Mouse (Mus musculus): Measurements from ENCODE around the gene Gm5622. TPM values are rescaled to one million over a fixed set of nuclear protein-coding genes. Genes with fewer than 3 reads are reported as not detected.
"Not testable (repeated sequence)": the region's sequence is repeated elsewhere in the genome, so short reads cannot be mapped to it uniquely, and the experiment has no call there.

The Gm5622 gene
- not detected in 2 replicates for polyA plus RNA-seq (2015; fragmentation: Nextera tagmentation; extraction: Ambion mirVana)

GRCm38 (mm10) chr14:51552490-51552889, at the start of gene Gm5622:
Gene Gm5622, plus strand, starts transcription at chr14:51552790.
- Histone ChIP-seq H3K4me3 (no peak within 1 kb of the TSS), H3K9me3 (no peaks in the 10 kb centered on the region), H3K9ac (no peak within 1 kb of the TSS), H3K36me3 (no peaks in the 10 kb centered on the region), H3K4me2 (no peak within 1 kb of the TSS), H3K27me3 (no peaks in the 10 kb centered on the region), H3K4me1 (no peaks in the 10 kb centered on the region), H3K27ac (no peak within 1 kb of the TSS)
- WGBS, result 86% methylated on average over 4 of the region's 4 CpGs
- ATAC-seq (ENCODE audit: insufficient number of reproducible peaks, low FRiP score, low TSS enrichment, low read depth), result no peak

- no peaks in the 10 kb centered on the region for H3K9me3 ChIP-seq
- no peak overlapping the region for H3K27ac ChIP-seq
- H3K9ac ChIP-seq, result no peak overlapping the region
- no peak overlapping the region for H3K4me2 ChIP-seq
- no peak overlapping the region for H3K4me3 ChIP-seq
- H3K36me3 ChIP-seq, result no peaks in the 10 kb centered on the region
- WGBS, result 87% methylated on average over 8 of the region's 8 CpGs
- no peaks in the 10 kb centered on the region for H3K27me3 ChIP-seq
- H3K4me1 ChIP-seq, result no peaks in the 10 kb centered on the region
- ATAC-seq (ENCODE audit: insufficient number of reproducible peaks, low FRiP score, low TSS enrichment, low read depth), result no peak
These were observed 45.2 kb upstream of the Gm5622 start for GRCm38 (mm10) chr14:51507416-51507815.

GRCm38 (mm10) chr14:51573963-51574362, 21.4 kb downstream of the Gm5622 start, which contains the start of gene Gm17175:
Gene Gm17175, minus strand, starts transcription at chr14:51574063.
- not testable (repeated sequence) for H3K4me2 ChIP-seq; H3K27ac ChIP-seq; ATAC-seq (ENCODE audit: insufficient number of reproducible peaks, low FRiP score, low TSS enrichment, low read depth); H3K27me3 ChIP-seq; H3K9ac ChIP-seq; H3K4me1 ChIP-seq; H3K9me3 ChIP-seq; H3K4me3 ChIP-seq; H3K36me3 ChIP-seq
- WGBS, result 91% methylated on average over 2 of the region's 2 CpGs

- not testable (repeated sequence) for H3K27me3 ChIP-seq; H3K36me3 ChIP-seq; H3K4me2 ChIP-seq; ATAC-seq (ENCODE audit: insufficient number of reproducible peaks, low FRiP score, low TSS enrichment, low read depth); H3K9me3 ChIP-seq; H3K9ac ChIP-seq; H3K4me3 ChIP-seq; H3K4me1 ChIP-seq; H3K27ac ChIP-seq
- 88% methylated on average over 4 of the region's 4 CpGs for WGBS
These were observed 39.4 kb downstream of the Gm5622 start, which contains the start of gene Gm17174 for GRCm38 (mm10) chr14:51592039-51592438. Gene Gm17174, minus strand, starts transcription at chr14:51592139.

GRCm38 (mm10) chr14:51611210-51611609, 58.6 kb downstream of the Gm5622 start, which contains the start of gene Gm17078:
Gene Gm17078, minus strand, starts transcription at chr14:51611310.
- Histone ChIP-seq H3K36me3 (no peaks in the 10 kb centered on the region), H3K4me1 (no peaks in the 10 kb centered on the region), H3K9me3 (no peaks in the 10 kb centered on the region), H3K27me3 (no peaks in the 10 kb centered on the region), H3K4me2 (no peak within 1 kb of the TSS), H3K9ac (no peak within 1 kb of the TSS), H3K27ac (no peak within 1 kb of the TSS), H3K4me3 (no peak within 1 kb of the TSS)
- ATAC-seq (ENCODE audit: insufficient number of reproducible peaks, low FRiP score, low TSS enrichment, low read depth), result no peak
- WGBS, result 82% methylated on average over 1 of the region's 1 CpGs

- H3K4me2 ChIP-seq; ATAC-seq (ENCODE audit: insufficient number of reproducible peaks, low FRiP score, low TSS enrichment, low read depth); H3K27ac ChIP-seq; H3K9ac ChIP-seq; H3K4me3 ChIP-seq; H3K27me3 ChIP-seq; H3K36me3 ChIP-seq; H3K9me3 ChIP-seq; H3K4me1 ChIP-seq: not testable (repeated sequence)
- 93% methylated on average over 1 of the region's 1 CpGs for WGBS
These were observed 79.8 kb downstream of the Gm5622 start for GRCm38 (mm10) chr14:51632426-51632825.

- H3K27me3 ChIP-seq; H3K4me2 ChIP-seq; H3K4me3 ChIP-seq; ATAC-seq (ENCODE audit: insufficient number of reproducible peaks, low FRiP score, low TSS enrichment, low read depth); H3K9ac ChIP-seq; H3K9me3 ChIP-seq; H3K4me1 ChIP-seq; H3K36me3 ChIP-seq; H3K27ac ChIP-seq: not testable (repeated sequence)
- 79% methylated on average over 1 of the region's 1 CpGs for WGBS
These were observed 83.0 kb downstream of the Gm5622 start, which contains the start of gene Gm4181 for GRCm38 (mm10) chr14:51635566-51635965. Gene Gm4181, minus strand, starts transcription at chr14:51635666.

- Histone ChIP-seq H3K4me1 (no peaks in the 10 kb centered on the region), H3K27ac (no peak overlapping the region), H3K9me3 (no peaks in the 10 kb centered on the region), H3K36me3 (no peaks in the 10 kb centered on the region), H3K4me3 (no peak overlapping the region), H3K27me3 (no peaks in the 10 kb centered on the region), H3K4me2 (no peak overlapping the region), H3K9ac (no peak overlapping the region)
- ATAC-seq (ENCODE audit: insufficient number of reproducible peaks, low FRiP score, low TSS enrichment, low read depth), result no peak
- WGBS, result 86% methylated on average over 5 of the region's 5 CpGs
These were observed 124.7 kb downstream of the Gm5622 start for GRCm38 (mm10) chr14:51677269-51677668.

GRCm38 (mm10) chr14:51695368-51695767, 142.8 kb downstream of the Gm5622 start, which contains the start of gene Gm17079:
Gene Gm17079, minus strand, starts transcription at chr14:51695468.
- H3K4me1 ChIP-seq; H3K9ac ChIP-seq; H3K36me3 ChIP-seq; H3K27me3 ChIP-seq; H3K4me3 ChIP-seq; H3K4me2 ChIP-seq; H3K27ac ChIP-seq; ATAC-seq (ENCODE audit: insufficient number of reproducible peaks, low FRiP score, low TSS enrichment, low read depth); H3K9me3 ChIP-seq: not testable (repeated sequence)
- WGBS, result 68% methylated on average over 2 of the region's 2 CpGs

Other genes with a start within 250 kb of the Gm5622 start
- not detected in 2 replicates for gene Gm7247, start 191.0 kb upstream of the Gm5622 start, polyA plus RNA-seq (2015; fragmentation: Nextera tagmentation; extraction: Ambion mirVana)
- gene Vmn2r88, start 142.0 kb upstream of the Gm5622 start, polyA plus RNA-seq (2015; fragmentation: Nextera tagmentation; extraction: Ambion mirVana), result not detected in 2 replicates
- not detected in 2 replicates for gene Vmn2r89, start 100.9 kb upstream of the Gm5622 start, polyA plus RNA-seq (2015; fragmentation: Nextera tagmentation; extraction: Ambion mirVana)
- gene Gm17175, start 21.3 kb downstream of the Gm5622 start, polyA plus RNA-seq (2015; fragmentation: Nextera tagmentation; extraction: Ambion mirVana), result not detected in 2 replicates
- not detected in 2 replicates for gene Gm17174, start 39.3 kb downstream of the Gm5622 start, polyA plus RNA-seq (2015; fragmentation: Nextera tagmentation; extraction: Ambion mirVana)
- gene Gm17078, start 58.5 kb downstream of the Gm5622 start, polyA plus RNA-seq (2015; fragmentation: Nextera tagmentation; extraction: Ambion mirVana), result not detected in 2 replicates
- not detected in 2 replicates for gene Gm4181, start 82.9 kb downstream of the Gm5622 start, polyA plus RNA-seq (2015; fragmentation: Nextera tagmentation; extraction: Ambion mirVana)
- gene Gm17079, start 142.7 kb downstream of the Gm5622 start, polyA plus RNA-seq (2015; fragmentation: Nextera tagmentation; extraction: Ambion mirVana), result not detected in 2 replicates
- gene Gm5800, start 164.4 kb downstream of the Gm5622 start, polyA plus RNA-seq (2015; fragmentation: Nextera tagmentation; extraction: Ambion mirVana), result not detected in 2 replicates
- gene Ang4, start 220.8 kb downstream of the Gm5622 start, polyA plus RNA-seq (2015; fragmentation: Nextera tagmentation; extraction: Ambion mirVana), result not detected in 2 replicates
- not detected in 2 replicates for gene AY358078, start 247.3 kb downstream of the Gm5622 start, polyA plus RNA-seq (2015; fragmentation: Nextera tagmentation; extraction: Ambion mirVana)